Mouse (Mus musculus): ENCODE results near the gene Glg1.

Glg1 gene

GRCm38 (mm10) chr8:111144901-111145459, 114.0 kb downstream of the Glg1 start:
- peak; percentile 13 for DNase-seq (ENCODE audit: low spot score)

GRCm38 (mm10) chr8:111142521-111142920, 116.5 kb downstream of the Glg1 start:
- no peak for DNase-seq (ENCODE audit: low spot score)

GRCm38 (mm10) chr8:111130756-111131155, 128.3 kb downstream of the Glg1 start:
- DNase-seq (ENCODE audit: low spot score): no peak

- DNase-seq (ENCODE audit: low spot score): no peak
These were observed 139.5 kb downstream of the Glg1 start for GRCm38 (mm10) chr8:111119481-111119880.

- no peak for DNase-seq (ENCODE audit: low spot score)
These were observed 144.1 kb downstream of the Glg1 start for GRCm38 (mm10) chr8:111114891-111115290.

All from retina, embryonic 14.5 days (tissue).